Mouse (Mus musculus): ENCODE measurements around the gene Mfap3l. TPM values are rescaled to one million over a fixed set of nuclear protein-coding genes. Genes with fewer than 3 reads are reported as not detected.
"Not testable (repeated sequence)": the region's sequence is repeated elsewhere in the genome, so short reads cannot be mapped to it uniquely, and the experiment has no call there.

The Mfap3l gene
- total RNA-seq (2021), result 10 to 100 TPM; 38.5 to 41.8 TPM

GRCm38 (mm10) chr8:60632250-60632932 is at the start of gene Mfap3l:
Mfap3l (plus strand) TSS chr8:60632827.
- intact Hi-C loops (cut with DNase I), result loop anchor here (5.0 kb wide), 1 partner anchor 235 kb away; no protein-coding TSS in a partner anchor

DNA sequence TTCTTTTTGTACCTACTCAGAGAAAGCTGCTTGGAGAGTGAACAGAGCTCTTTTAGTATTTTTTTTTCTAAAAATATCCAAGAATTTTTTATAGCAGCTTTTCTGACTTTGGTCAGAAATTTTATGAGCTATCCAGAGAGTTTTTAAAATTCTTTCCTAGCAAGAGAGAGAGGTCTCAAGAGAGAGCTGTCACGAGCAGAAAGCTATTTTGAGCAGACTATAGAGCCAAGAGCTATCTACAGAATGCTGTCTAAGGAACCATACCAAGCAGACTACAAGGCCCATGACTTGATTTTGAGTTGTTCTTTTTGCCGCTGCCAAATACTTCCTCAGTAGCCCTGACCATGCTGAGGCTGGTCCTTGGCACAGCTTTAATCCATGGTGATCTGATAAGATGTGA is 49.3 kb upstream of the Mfap3l start:
- DNase-seq (ENCODE audit: extremely low spot score in 1 of 2, low spot score in 2 of 2), result no peak

More at GRCm38 (mm10) chr8:60632250-60632932, at the start of gene Mfap3l:
- peak; percentile 89 to 94 for DNase-seq (ENCODE audit: extremely low spot score in 1 of 2, low spot score in 2 of 2)

DNA sequence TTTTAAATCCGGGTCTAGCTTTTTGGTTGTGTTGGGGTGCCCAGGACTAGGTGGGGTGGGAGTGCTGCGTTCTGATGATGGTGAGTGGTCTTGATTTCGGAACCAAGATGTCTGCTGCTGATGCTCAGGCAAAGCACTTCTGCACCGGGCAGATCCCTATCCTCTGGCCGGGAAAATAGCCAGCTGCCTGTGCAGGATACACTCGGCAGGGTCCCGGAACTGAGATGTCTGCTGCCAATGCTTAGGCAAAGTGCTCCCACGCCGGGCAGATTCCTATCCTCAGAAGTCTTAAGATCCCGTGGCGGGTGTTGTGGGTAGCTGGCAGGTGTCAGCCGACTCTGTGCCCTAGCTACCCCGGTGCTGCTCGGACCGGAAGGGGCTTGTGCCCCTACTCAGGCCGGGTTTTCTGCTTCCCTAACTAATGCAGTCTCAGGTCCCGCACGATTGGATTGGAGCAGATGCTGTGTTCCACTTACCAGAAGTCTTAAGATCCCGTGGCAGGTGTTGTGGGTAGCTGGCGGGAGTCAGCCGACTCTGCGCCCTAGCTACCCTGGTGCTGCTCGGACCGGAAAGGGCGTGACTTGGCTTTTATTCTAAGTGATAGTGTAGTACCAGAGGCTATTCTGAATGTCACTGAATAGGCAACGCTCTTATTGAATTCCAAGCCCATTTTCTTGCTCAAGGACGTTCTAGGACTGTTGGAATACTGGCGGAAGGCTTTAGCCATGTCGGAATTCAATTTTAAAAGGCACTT is 41.1 kb upstream of the Mfap3l start:
- intact Hi-C loops (cut with DNase I), result not testable (repeated sequence)
- peak in 1 of 2 experiments; percentile 22 for DNase-seq (ENCODE audit: extremely low spot score in 1 of 2, low spot score in 2 of 2)

More for the DNA sequence above, 49.3 kb upstream of the Mfap3l start:
- intact Hi-C loops (cut with DNase I), result no loop called here

GRCm38 (mm10) chr8:60594761-60595160 is 37.9 kb upstream of the Mfap3l start:
- intact Hi-C loops (cut with DNase I), result no loop called here
- no peak for DNase-seq (ENCODE audit: extremely low spot score in 1 of 2, low spot score in 2 of 2)

DNA sequence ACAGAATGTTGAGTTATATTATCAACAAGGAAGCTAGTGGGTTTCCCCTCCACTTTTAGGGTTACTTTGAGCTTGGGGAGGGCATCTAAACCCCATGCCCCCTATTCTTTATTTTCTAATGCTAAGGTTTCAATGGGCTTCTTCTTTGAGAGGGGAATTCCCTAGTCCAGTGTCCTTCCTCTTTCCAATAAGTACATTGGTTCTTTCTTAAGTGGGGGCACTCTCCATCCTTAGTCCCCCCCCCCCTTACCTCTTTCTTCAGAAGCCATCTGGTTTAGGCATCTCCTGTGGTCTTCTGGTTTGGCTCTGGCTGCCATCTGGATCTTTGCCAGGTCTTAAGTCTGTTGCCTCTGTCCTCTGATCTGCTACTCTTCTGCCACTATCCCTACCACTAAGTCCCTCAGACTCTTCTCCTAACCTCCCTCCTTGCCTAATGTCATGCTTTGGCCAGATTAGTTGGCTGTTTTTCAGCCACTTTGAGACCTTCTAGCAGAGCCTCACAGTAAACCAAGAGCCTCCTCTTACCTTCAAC is 21.0 kb upstream of the Mfap3l start:
- DNase-seq (ENCODE audit: extremely low spot score in 1 of 2, low spot score in 2 of 2), result no peak
- intact Hi-C loops (cut with DNase I), result loop anchor here (10.0 kb wide), 2 partner anchors 107 to 903 kb away; partner anchors contain the start of genes Aadat and Gm10283

DNA sequence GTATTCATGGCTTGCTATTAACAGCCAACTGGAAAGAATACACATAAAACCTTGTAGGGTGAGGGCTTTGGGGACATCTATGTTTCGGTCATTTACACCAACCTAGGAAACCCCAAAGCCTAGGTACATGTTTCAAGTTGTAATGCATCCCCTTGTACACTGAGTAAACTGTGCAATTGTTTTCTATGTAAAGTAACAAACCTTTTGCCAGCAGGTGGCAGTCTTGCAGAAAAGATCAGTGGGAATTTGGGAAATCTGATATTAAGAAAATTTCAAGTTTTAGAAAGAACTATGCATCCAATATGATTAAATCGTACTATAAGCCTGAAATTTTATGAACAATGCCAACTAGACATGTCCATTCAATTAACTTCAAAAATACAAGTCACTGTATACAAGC is 15.7 kb upstream of the Mfap3l start:
- DNase-seq (ENCODE audit: extremely low spot score in 1 of 2, low spot score in 2 of 2), result peak in 1 of 2 experiments; percentile 24
- intact Hi-C loops (cut with DNase I), result loop anchor here (5.0 to 10.0 kb wide), 3 partner anchors 112 to 898 kb away; partner anchors contain the start of genes Aadat and Gm10283

GRCm38 (mm10) chr8:60621561-60621960 is 11.1 kb upstream of the Mfap3l start:
- DNase-seq (ENCODE audit: extremely low spot score in 1 of 2, low spot score in 2 of 2), result peak in 1 of 2 experiments; percentile 23
- intact Hi-C loops (cut with DNase I), result no loop called here

- intact Hi-C loops (cut with DNase I), result no loop called here
- no peak for DNase-seq (ENCODE audit: extremely low spot score in 1 of 2, low spot score in 2 of 2)
Measured at GRCm38 (mm10) chr8:60622056-60622455, 10.6 kb upstream of the Mfap3l start.

GRCm38 (mm10) chr8:60623438-60623837 is 9.2 kb upstream of the Mfap3l start:
- no peak for DNase-seq (ENCODE audit: extremely low spot score in 1 of 2, low spot score in 2 of 2)
- intact Hi-C loops (cut with DNase I), result no loop called here

DNA sequence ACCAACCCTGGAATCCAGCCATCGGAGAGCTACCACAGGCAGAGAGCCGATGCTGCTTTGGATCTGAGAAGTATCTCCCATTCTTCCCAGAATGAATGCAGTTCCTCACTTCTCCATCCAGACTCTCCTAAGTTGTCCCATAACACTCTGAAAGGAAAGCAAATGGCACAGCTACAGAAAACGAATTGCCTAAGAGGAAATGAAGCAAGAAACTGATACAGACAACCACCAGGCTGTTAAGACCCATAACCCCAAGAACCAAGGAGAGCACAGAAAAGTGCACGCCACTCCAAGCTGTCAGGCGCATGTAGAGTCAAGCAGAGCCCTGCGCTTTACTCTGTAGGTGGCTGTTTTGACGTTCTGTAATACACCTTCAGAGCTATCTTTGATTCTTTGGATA is 7.9 kb upstream of the Mfap3l start:
- intact Hi-C loops (cut with DNase I), result no loop called here
- no peak for DNase-seq (ENCODE audit: extremely low spot score in 1 of 2, low spot score in 2 of 2)

DNA sequence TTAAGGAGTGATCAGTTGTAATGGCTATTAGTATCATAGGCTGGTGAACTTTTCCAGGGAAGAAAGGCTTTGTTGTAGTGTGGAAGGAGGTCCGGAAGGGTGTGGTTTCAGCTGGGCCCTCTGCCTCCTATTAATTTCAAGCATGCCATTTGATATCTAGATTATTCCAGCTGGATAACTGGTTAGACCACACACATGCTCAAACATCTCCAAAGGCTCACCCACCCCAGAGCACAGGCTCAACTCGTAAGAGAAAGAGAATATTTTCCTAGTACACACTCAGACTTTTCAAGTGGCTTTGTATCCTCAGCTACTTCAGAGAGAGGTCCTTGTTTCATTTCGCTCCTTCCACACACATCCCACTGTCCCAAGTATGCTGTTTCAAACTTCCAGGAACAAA is 4.7 kb upstream of the Mfap3l start:
- no peak for DNase-seq (ENCODE audit: extremely low spot score in 1 of 2, low spot score in 2 of 2)
- intact Hi-C loops (cut with DNase I), result no loop called here

DNA sequence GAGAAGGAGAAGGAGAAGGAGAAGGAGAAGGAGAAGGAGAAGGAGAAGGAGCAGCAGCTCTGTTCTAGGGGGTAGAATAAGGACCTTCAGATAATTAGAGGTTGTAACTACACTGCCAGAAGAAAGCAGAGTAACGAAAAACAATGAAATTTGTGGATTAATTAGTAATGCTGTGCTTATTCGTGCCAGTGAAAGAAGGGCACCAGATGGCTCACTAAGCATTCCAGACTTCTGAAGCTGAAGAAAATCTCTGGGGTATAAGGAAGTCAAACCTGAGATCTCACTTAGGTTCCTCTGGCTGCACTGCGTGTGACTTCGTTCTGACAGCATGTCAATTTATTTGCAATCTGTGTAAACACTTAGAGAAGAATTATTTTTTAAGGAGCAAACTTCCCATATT is 3.6 kb upstream of the Mfap3l start:
- DNase-seq (ENCODE audit: extremely low spot score in 1 of 2, low spot score in 2 of 2), result no peak
- intact Hi-C loops (cut with DNase I), result no loop called here

DNA sequence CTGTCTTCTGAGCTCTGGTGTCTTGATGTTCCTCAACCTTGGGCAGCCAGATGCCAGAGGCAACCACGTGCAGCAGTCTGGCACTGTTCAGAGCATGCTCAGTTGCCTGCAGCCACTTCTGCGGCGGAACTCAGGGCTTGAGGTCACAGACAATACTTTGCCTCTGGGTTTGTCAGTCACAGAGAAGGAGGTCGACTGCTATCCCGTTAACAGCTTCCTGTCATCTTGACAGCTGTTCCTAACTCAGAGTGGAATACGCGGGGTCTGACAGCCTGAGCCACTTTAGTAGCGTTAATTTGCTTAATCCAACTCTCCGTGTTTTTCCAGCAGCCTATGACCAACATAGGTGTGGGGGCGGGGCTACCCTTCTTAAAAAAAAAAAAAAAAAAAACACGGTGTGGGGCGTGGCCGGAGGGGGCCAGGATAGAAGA is 1.1 kb upstream of the Mfap3l start:
- intact Hi-C loops (cut with DNase I), result loop anchor here (5.0 kb wide), 1 partner anchor 236 kb away; no protein-coding TSS in a partner anchor
- peak; percentile 75 to 83 for DNase-seq (ENCODE audit: extremely low spot score in 1 of 2, low spot score in 2 of 2)

GRCm38 (mm10) chr8:60632933-60633655 is 467 bp downstream of the Mfap3l start:
- DNase-seq (ENCODE audit: extremely low spot score in 1 of 2, low spot score in 2 of 2), result peak; percentile 23 to 62
- intact Hi-C loops (cut with DNase I), result loop anchor here (5.0 kb wide), 1 partner anchor 234 kb away; no protein-coding TSS in a partner anchor

- DNase-seq (ENCODE audit: extremely low spot score in 1 of 2, low spot score in 2 of 2), result no peak
- intact Hi-C loops (cut with DNase I), result loop anchor here (5.0 kb wide), 1 partner anchor 232 kb away; no protein-coding TSS in a partner anchor
Measured at GRCm38 (mm10) chr8:60634921-60635320, 2.3 kb downstream of the Mfap3l start.

- intact Hi-C loops (cut with DNase I), result no loop called here
Measured at GRCm38 (mm10) chr8:60635846-60636245, 3.2 kb downstream of the Mfap3l start.

GRCm38 (mm10) chr8:60640046-60640445 is 7.4 kb downstream of the Mfap3l start:
- no peak for DNase-seq (ENCODE audit: extremely low spot score in 1 of 2, low spot score in 2 of 2)
- intact Hi-C loops (cut with DNase I), result no loop called here

More at GRCm38 (mm10) chr8:60635846-60636245, 3.2 kb downstream of the Mfap3l start:
- no peak for DNase-seq (ENCODE audit: extremely low spot score in 1 of 2, low spot score in 2 of 2)

GRCm38 (mm10) chr8:60643416-60644020 is 10.9 kb downstream of the Mfap3l start:
- intact Hi-C loops (cut with DNase I), result no loop called here
- DNase-seq (ENCODE audit: extremely low spot score in 1 of 2, low spot score in 2 of 2), result no peak

All from left cerebral cortex, postnatal 10 days (tissue).